In genomic region chr11:69766872-69767624, GRCm38 (mm10) we compare ENCODE assay signal across 8 mouse cellular contexts. TPM values are rescaled to one million over a fixed set of nuclear protein-coding genes. Genes with fewer than 3 reads are reported as not detected.
DNase-seq lines count a peak whose midpoint lies in the region; ATAC-seq lines count a peak whose summit lies in the region.

No protein-coding gene starts in this region.

- H3K27me3 ChIP-seq in forebrain, embryonic 16.5 days (replicated peaks; ENCODE audit: control insufficient read depth, insufficient read depth, low read length) = no peaks in the 10 kb centered on the region
- H3K27me3 ChIP-seq in midbrain, embryonic 16.5 days (ENCODE audit: control insufficient read depth, insufficient read depth, low read depth, low read length) = no peaks in the 10 kb centered on the region

- H3K4me2 ChIP-seq in forebrain, embryonic 16.5 days (ENCODE audit: low read length) = peak overlapping the region; percentile 70
- peak overlapping the region; percentile 68 for H3K4me2 ChIP-seq in midbrain, embryonic 16.5 days (ENCODE audit: low read length)

- WGBS in forebrain, embryonic 16.5 days = 69% methylated on average over 13 of the region's 13 CpGs
- 63% methylated on average over 13 of the region's 13 CpGs for WGBS in midbrain, embryonic 16.5 days

- peaks cover 23% of the 10 kb centered on the region for H3K4me1 ChIP-seq in forebrain, embryonic 16.5 days (replicated peaks; ENCODE audit: control insufficient read depth, insufficient read depth, low read length)
- H3K4me1 ChIP-seq in midbrain, embryonic 16.5 days (ENCODE audit: control insufficient read depth, insufficient read depth, low read length) = peaks cover 23% of the 10 kb centered on the region

- H3K27ac ChIP-seq in forebrain, embryonic 16.5 days (ENCODE audit: low read length) = no peak overlapping the region
- peak overlapping the region; percentile 86 for H3K27ac ChIP-seq in midbrain, embryonic 16.5 days (ENCODE audit: low read length)

- H3K9ac ChIP-seq in forebrain, embryonic 16.5 days (replicated peaks; ENCODE audit: low read depth, low read length) = peak overlapping the region; percentile 0; the same call in 1 of the 2 replicates
- peak overlapping the region; percentile 96 for H3K9ac ChIP-seq in midbrain, embryonic 16.5 days (ENCODE audit: low read depth, low read length)

- H3K9me3 ChIP-seq in forebrain, embryonic 16.5 days (ENCODE audit: control insufficient read depth, low read length) = no peaks in the 10 kb centered on the region
- H3K9me3 ChIP-seq in midbrain, embryonic 16.5 days (replicated peaks; ENCODE audit: control insufficient read depth, low read length, poor library complexity, severe bottlenecking) = no peaks in the 10 kb centered on the region

- peak overlapping the region; percentile 87 for H3K4me3 ChIP-seq in forebrain, embryonic 16.5 days (replicated peaks; ENCODE audit: low read length)
- H3K4me3 ChIP-seq in midbrain, embryonic 16.5 days (ENCODE audit: low read depth, low read length) = peak overlapping the region; percentile 89

- no peak for ATAC-seq in forebrain, embryonic 16.5 days
- ATAC-seq in midbrain, embryonic 16.5 days = no peak; the same call in 1 of the 2 replicates

- no peaks in the 10 kb centered on the region for H3K36me3 ChIP-seq in forebrain, embryonic 16.5 days (ENCODE audit: control insufficient read depth, insufficient read depth)
- no peaks in the 10 kb centered on the region for H3K36me3 ChIP-seq in midbrain, embryonic 16.5 days (ENCODE audit: control insufficient read depth, insufficient read depth, low read length)

- DNase-seq in kidney, adult 11 months = peak; percentile 24
- no peak for DNase-seq in kidney, postnatal 36 days
- peak; percentile 31 for DNase-seq in kidney, postnatal 10 days
- DNase-seq in frontal cortex, postnatal 14 days (ENCODE audit: low spot score in 2 of 2) = no peak
- no peak for DNase-seq in right cerebral cortex, postnatal 36 days (ENCODE audit: low spot score in 2 of 2)
- no peak for DNase-seq in cerebellum, adult 11 months

RNA-seq across cellular contexts. Expression of gene Zbtb4, which starts 1.3 kb away (rescaled TPM):
- polyA plus RNA-seq in forebrain, embryonic 16.5 days (2015; fragmentation: Nextera tagmentation; extraction: Ambion mirVana) = 3.3 and 3.6 TPM in 2 replicates
- 4.2 and 5.2 TPM in 2 replicates for polyA plus RNA-seq in midbrain, embryonic 16.5 days (2015; fragmentation: Nextera tagmentation; extraction: Ambion mirVana)

RNA-seq across cellular contexts. Expression of gene Slc35g3, which starts 5.3 kb away (rescaled TPM):
- 0.16 and 0.18 TPM in 2 replicates for polyA plus RNA-seq in forebrain, embryonic 16.5 days (2015; fragmentation: Nextera tagmentation; extraction: Ambion mirVana)
- polyA plus RNA-seq in midbrain, embryonic 16.5 days (2015; fragmentation: Nextera tagmentation; extraction: Ambion mirVana) = 0.21 and 0.22 TPM in 2 replicates

RNA-seq across cellular contexts. Expression of gene Polr2a, which starts 8.6 kb away (rescaled TPM):
- polyA plus RNA-seq in forebrain, embryonic 16.5 days (2015; fragmentation: Nextera tagmentation; extraction: Ambion mirVana) = 16.4 and 18.1 TPM in 2 replicates
- polyA plus RNA-seq in midbrain, embryonic 16.5 days (2015; fragmentation: Nextera tagmentation; extraction: Ambion mirVana) = 13.0 and 15.5 TPM in 2 replicates

RNA-seq across cellular contexts. Expression of gene Chrnb1, which starts 28.7 kb away (rescaled TPM):
- polyA plus RNA-seq in forebrain, embryonic 16.5 days (2015; fragmentation: Nextera tagmentation; extraction: Ambion mirVana) = 1.2 TPM in 2 replicates
- 1.4 and 1.6 TPM in 2 replicates for polyA plus RNA-seq in midbrain, embryonic 16.5 days (2015; fragmentation: Nextera tagmentation; extraction: Ambion mirVana)

RNA-seq across cellular contexts. Expression of gene Fgf11, which starts 34.6 kb away (rescaled TPM):
- 5.2 and 5.9 TPM in 2 replicates for polyA plus RNA-seq in forebrain, embryonic 16.5 days (2015; fragmentation: Nextera tagmentation; extraction: Ambion mirVana)
- polyA plus RNA-seq in midbrain, embryonic 16.5 days (2015; fragmentation: Nextera tagmentation; extraction: Ambion mirVana) = 4.1 and 4.5 TPM in 2 replicates

Comparison
In these comparisons a context has a peak if more than half of its experiments do, and no peak if none do; other contexts are left out.
1. DNase-seq: peak in kidney, adult 11 months (single experiment) and kidney, postnatal 10 days (single experiment); none in kidney, postnatal 36 days (0 of 2), frontal cortex, postnatal 14 days (0 of 2), right cerebral cortex, postnatal 36 days (0 of 2) and cerebellum, adult 11 months (single experiment).